Mouse (Mus musculus) embryonic facial prominence, embryonic 10.5 days (tissue): ENCODE data around the gene Exoc8. TPM values are rescaled to one million over a fixed set of nuclear protein-coding genes. Genes with fewer than 3 reads are reported as not detected.

Experiments used
- DNase-seq: peaks from one replicate; pipeline ENCODE4 v3.0.0-alpha.2; 2017; ENCODE audit warnings: low spot score
- H3K27ac ChIP-seq: fragments of 300-500 bp; sonication (generic); replicated peaks from 2 replicates; pipeline ENCODE4 v1.5.1; 2016; ENCODE audit warnings: mild to moderate bottlenecking
- H3K27me3 ChIP-seq: fragments of 300-500 bp; sonication (generic); replicated peaks from 2 replicates; pipeline ENCODE4 v1.6.1; 2016; ENCODE audit warnings: low read depth, mild to moderate bottlenecking; ENCODE audit not compliant: poor library complexity, severe bottlenecking
- H3K36me3 ChIP-seq: fragments of 300-500 bp; sonication (generic); replicated peaks from 2 replicates; pipeline ENCODE4 v1.6.1; 2016; ENCODE audit warnings: mild to moderate bottlenecking, moderate library complexity
- H3K4me1 ChIP-seq: fragments of 300-500 bp; sonication (generic); 2 replicates; pipeline ENCODE4 v1.6.1; 2016
- H3K4me3 ChIP-seq: fragments of 300-500 bp; sonication (generic); 2 replicates; pipeline ENCODE4 v1.5.1; 2016; ENCODE audit warnings: mild to moderate bottlenecking, moderate library complexity
- H3K9me3 ChIP-seq: fragments of 300-500 bp; sonication (generic); 2 replicates; pipeline ENCODE4 v1.6.1; 2016; ENCODE audit warnings: mild to moderate bottlenecking
- WGBS: fragments of 180-500 bp; shearing (Covaris S2); methylation state at CpG from one replicate; pipeline ENCODE4 v1.1.7; 2016; 5-methylcytosine and 5-hydroxymethylcytosine counted together
- polyA plus RNA-seq: library from polyadenylated mRNA; unstranded; fragments of >200 nt; fragmentation: Nextera tagmentation; extraction: Ambion mirVana; gene quantifications from 2 replicates; pipeline ENCODE4 v1.2.1, GENCODE M21; 2016

Gene Exoc8
- 8.5 and 8.7 TPM in 2 replicates for polyA plus RNA-seq

- peak within 1 kb of the TSS; percentile 86 for H3K27ac ChIP-seq
- under 1% methylated on average over 114 of the region's 114 CpGs for WGBS
- DNase-seq, result peak; percentile 98
- peaks cover 39% of the 10 kb centered on the region for H3K4me1 ChIP-seq
- no peaks in the 10 kb centered on the region for H3K27me3 ChIP-seq
- no peaks in the 10 kb centered on the region for H3K9me3 ChIP-seq
- peaks cover 57% of the 10 kb centered on the region for H3K36me3 ChIP-seq
- H3K4me3 ChIP-seq, result peak within 1 kb of the TSS; percentile 98
Observed at GRCm38 (mm10) chr8:124897386-124898250, at the start of gene Exoc8, which contains the start of gene Sprtn. Gene Exoc8, minus strand, starts transcription at chr8:124897705. Gene Sprtn, plus strand, starts transcription at chr8:124897886.

- no peak for DNase-seq
- Histone ChIP-seq H3K36me3 (peaks cover 49% of the 10 kb centered on the region), H3K27me3 (no peaks in the 10 kb centered on the region), H3K4me3 (no peak overlapping the region), H3K27ac (no peak overlapping the region), H3K9me3 (no peaks in the 10 kb centered on the region), H3K4me1 (peaks cover 33% of the 10 kb centered on the region)
- WGBS, result 54% methylated on average over 7 of the region's 7 CpGs
Observed at GRCm38 (mm10) chr8:124944406-124944805, 46.9 kb upstream of the Exoc8 start.

GRCm38 (mm10) chr8:124943801-124944200, 46.3 kb upstream of the Exoc8 start:
- no peak overlapping the region for H3K4me3 ChIP-seq
- H3K4me1 ChIP-seq, result peaks cover 33% of the 10 kb centered on the region
- no peaks in the 10 kb centered on the region for H3K9me3 ChIP-seq
- WGBS, result 94% methylated on average over 6 of the region's 6 CpGs
- no peak for DNase-seq
- peaks cover 55% of the 10 kb centered on the region for H3K36me3 ChIP-seq
- no peak overlapping the region for H3K27ac ChIP-seq
- H3K27me3 ChIP-seq, result no peaks in the 10 kb centered on the region

GRCm38 (mm10) chr8:124937293-124937692, 39.8 kb upstream of the Exoc8 start:
- Histone ChIP-seq H3K4me3 (no peak overlapping the region), H3K27ac (no peak overlapping the region), H3K27me3 (no peaks in the 10 kb centered on the region), H3K36me3 (peaks cover 66% of the 10 kb centered on the region), H3K9me3 (no peaks in the 10 kb centered on the region), H3K4me1 (no peaks in the 10 kb centered on the region)
- WGBS, result 92% methylated on average over 4 of the region's 4 CpGs
- no peak for DNase-seq

- Histone ChIP-seq H3K36me3 (peaks cover 63% of the 10 kb centered on the region), H3K9me3 (no peaks in the 10 kb centered on the region), H3K27ac (no peak overlapping the region), H3K4me1 (no peaks in the 10 kb centered on the region), H3K4me3 (no peak overlapping the region), H3K27me3 (no peaks in the 10 kb centered on the region)
- 94% methylated on average over 10 of the region's 10 CpGs for WGBS
- DNase-seq, result no peak
Observed at GRCm38 (mm10) chr8:124936699-124937098, 39.2 kb upstream of the Exoc8 start.

- no peak for DNase-seq
- no peak overlapping the region for H3K27ac ChIP-seq
- 86% methylated on average over 5 of the region's 5 CpGs for WGBS
- H3K4me1 ChIP-seq, result no peaks in the 10 kb centered on the region
- no peaks in the 10 kb centered on the region for H3K27me3 ChIP-seq
- peaks cover 56% of the 10 kb centered on the region for H3K36me3 ChIP-seq
- H3K4me3 ChIP-seq, result no peak overlapping the region
- no peaks in the 10 kb centered on the region for H3K9me3 ChIP-seq
Observed at GRCm38 (mm10) chr8:124935116-124935515, 37.6 kb upstream of the Exoc8 start.

- DNase-seq, result no peak
- peaks cover 9% of the 10 kb centered on the region; the same call in 1 of the 2 replicates for H3K4me1 ChIP-seq
- H3K36me3 ChIP-seq, result peaks cover 41% of the 10 kb centered on the region
- 89% methylated on average over 3 of the region's 3 CpGs for WGBS
- H3K4me3 ChIP-seq, result no peak overlapping the region
- H3K27ac ChIP-seq, result no peak overlapping the region
- no peaks in the 10 kb centered on the region for H3K9me3 ChIP-seq
- H3K27me3 ChIP-seq, result no peaks in the 10 kb centered on the region
Observed at GRCm38 (mm10) chr8:124932435-124932834, 34.9 kb upstream of the Exoc8 start.

GRCm38 (mm10) chr8:124930649-124931048, 33.1 kb upstream of the Exoc8 start:
- no peak overlapping the region for H3K4me3 ChIP-seq
- no peaks in the 10 kb centered on the region for H3K9me3 ChIP-seq
- H3K27me3 ChIP-seq, result no peaks in the 10 kb centered on the region
- H3K36me3 ChIP-seq, result peaks cover 45% of the 10 kb centered on the region
- no peak for DNase-seq
- 88% methylated on average over 4 of the region's 4 CpGs for whole genome bisulfite sequencing
- H3K27ac ChIP-seq, result no peak overlapping the region
- H3K4me1 ChIP-seq, result peaks cover 9% of the 10 kb centered on the region; the same call in 1 of the 2 replicates

GRCm38 (mm10) chr8:124930086-124930485, 32.6 kb upstream of the Exoc8 start:
- no peak for DNase-seq
- Histone ChIP-seq H3K9me3 (no peaks in the 10 kb centered on the region), H3K27ac (no peak overlapping the region), H3K27me3 (no peaks in the 10 kb centered on the region), H3K4me3 (no peak overlapping the region), H3K4me1 (peaks cover 9% of the 10 kb centered on the region; the same call in 1 of the 2 replicates), H3K36me3 (peaks cover 48% of the 10 kb centered on the region)
- WGBS, result 93% methylated on average over 13 of the region's 13 CpGs

- H3K9me3 ChIP-seq, result no peaks in the 10 kb centered on the region
- no peak overlapping the region for H3K4me3 ChIP-seq
- H3K36me3 ChIP-seq, result peaks cover 55% of the 10 kb centered on the region
- WGBS, result 86% methylated on average over 11 of the region's 11 CpGs
- H3K4me1 ChIP-seq, result peaks cover 9% of the 10 kb centered on the region; the same call in 1 of the 2 replicates
- no peak overlapping the region for H3K27ac ChIP-seq
- no peaks in the 10 kb centered on the region for H3K27me3 ChIP-seq
- no peak for DNase-seq
Observed at GRCm38 (mm10) chr8:124929006-124929405, 31.5 kb upstream of the Exoc8 start.

- Histone ChIP-seq H3K4me1 (peaks cover 14% of the 10 kb centered on the region), H3K27me3 (no peaks in the 10 kb centered on the region), H3K9me3 (no peaks in the 10 kb centered on the region), H3K36me3 (peaks cover 55% of the 10 kb centered on the region), H3K4me3 (no peak overlapping the region), H3K27ac (no peak overlapping the region)
- DNase-seq, result no peak
- 83% methylated on average over 10 of the region's 10 CpGs for WGBS
Observed at GRCm38 (mm10) chr8:124926351-124926771, 28.9 kb upstream of the Exoc8 start.

GRCm38 (mm10) chr8:124925544-124926266, 28.2 kb upstream of the Exoc8 start:
- Histone ChIP-seq H3K9me3 (no peaks in the 10 kb centered on the region), H3K27me3 (no peaks in the 10 kb centered on the region), H3K4me1 (peaks cover 14% of the 10 kb centered on the region), H3K36me3 (peaks cover 52% of the 10 kb centered on the region), H3K4me3 (no peak overlapping the region), H3K27ac (no peak overlapping the region)
- WGBS, result 87% methylated on average over 14 of the region's 14 CpGs
- no peak for DNase-seq
